Mouse (Mus musculus) frontal cortex, postnatal 10 days (tissue): ENCODE measurements around the gene Dhx57.

ENCODE experiments used
- DNase-seq, 2 experiments: peaks; one replicate each; pipeline ENCODE4 v3.0.0; 2022; ENCODE audit warnings: low spot score in 2 of 2, mixed read lengths in 1 of 2

Dhx57 gene

GRCm38 (mm10) chr17:80199160-80199778, 91.0 kb downstream of the Dhx57 start:
- DNase-seq = no peak

DNA sequence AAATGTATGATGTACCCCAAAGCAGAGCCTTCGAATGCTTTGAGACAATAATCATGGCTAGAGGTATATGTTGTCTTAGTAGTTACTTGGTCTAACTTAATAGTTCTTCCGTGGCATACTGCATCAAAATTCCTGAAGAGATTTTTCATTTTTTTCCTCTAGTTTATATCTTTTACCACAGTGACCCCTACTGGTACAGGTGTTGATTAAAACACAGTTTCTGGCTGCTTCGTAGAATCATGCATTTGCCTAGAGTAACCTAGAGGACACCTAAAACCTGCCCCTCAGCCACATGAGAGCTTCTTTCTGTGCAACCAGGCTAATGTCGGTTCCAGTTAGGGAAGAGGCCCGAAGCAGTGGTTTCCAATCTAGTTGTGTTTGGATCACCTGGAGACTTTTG, 97.2 kb downstream of the Dhx57 start:
- DNase-seq = no peak
